Mouse (Mus musculus) megakaryocyte-erythroid progenitor cell, adult 5-6 weeks (primary cell): ENCODE measurements around the gene Zpr1. TPM values are rescaled to one million over a fixed set of nuclear protein-coding genes. Genes with fewer than 3 reads are reported as not detected.

Experiments used
- ATAC-seq: replicated peaks from 2 replicates; pipeline ENCODE4 v1.8.0; 2016; ENCODE audit warnings: mild to moderate bottlenecking, inconsistent platforms; ENCODE audit not compliant: severe bottlenecking, poor library complexity, low FRiP score, low TSS enrichment
- total RNA-seq, 2 experiments: library from RNA; stranded (forward) in 1 of 2; stranded (reverse) in 1 of 2; fragments of 200-1000, 215-1000 nt in 1 of 2; fragments of >200 nt in 1 of 2; fragmentation: Nextera tagmentation in 1 of 2; gene quantifications; 2 replicates each; pipeline ENCODE4 v1.2.3; 2014 to 2017

The Zpr1 gene
- total RNA-seq, 2 experiments from 2014 or later = 44.6 to 74.5 TPM

DNA sequence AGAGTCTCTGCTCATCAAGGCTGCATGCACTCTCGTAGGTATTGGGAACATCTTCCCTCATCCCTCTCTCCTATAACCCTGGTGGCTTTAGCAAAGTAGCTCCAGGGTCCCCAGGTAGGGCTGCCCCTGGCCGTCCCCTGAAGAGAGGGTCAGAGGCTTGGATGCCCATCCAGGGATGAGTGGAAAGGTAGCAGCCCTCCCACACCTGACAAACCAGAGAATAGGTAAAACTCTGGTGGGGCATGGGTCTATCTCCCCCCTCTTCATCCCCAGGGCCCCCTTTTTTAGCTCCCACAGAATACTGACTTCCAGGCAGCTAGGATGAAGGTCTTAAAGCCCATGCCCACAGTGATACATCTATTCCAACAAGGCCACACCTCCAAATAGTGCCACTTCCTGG, 47.6 kb downstream of the Zpr1 start:
- no peak for ATAC-seq

- ATAC-seq = no peak
Observed at GRCm38 (mm10) chr9:46326694-46327405, 54.0 kb downstream of the Zpr1 start.

DNA sequence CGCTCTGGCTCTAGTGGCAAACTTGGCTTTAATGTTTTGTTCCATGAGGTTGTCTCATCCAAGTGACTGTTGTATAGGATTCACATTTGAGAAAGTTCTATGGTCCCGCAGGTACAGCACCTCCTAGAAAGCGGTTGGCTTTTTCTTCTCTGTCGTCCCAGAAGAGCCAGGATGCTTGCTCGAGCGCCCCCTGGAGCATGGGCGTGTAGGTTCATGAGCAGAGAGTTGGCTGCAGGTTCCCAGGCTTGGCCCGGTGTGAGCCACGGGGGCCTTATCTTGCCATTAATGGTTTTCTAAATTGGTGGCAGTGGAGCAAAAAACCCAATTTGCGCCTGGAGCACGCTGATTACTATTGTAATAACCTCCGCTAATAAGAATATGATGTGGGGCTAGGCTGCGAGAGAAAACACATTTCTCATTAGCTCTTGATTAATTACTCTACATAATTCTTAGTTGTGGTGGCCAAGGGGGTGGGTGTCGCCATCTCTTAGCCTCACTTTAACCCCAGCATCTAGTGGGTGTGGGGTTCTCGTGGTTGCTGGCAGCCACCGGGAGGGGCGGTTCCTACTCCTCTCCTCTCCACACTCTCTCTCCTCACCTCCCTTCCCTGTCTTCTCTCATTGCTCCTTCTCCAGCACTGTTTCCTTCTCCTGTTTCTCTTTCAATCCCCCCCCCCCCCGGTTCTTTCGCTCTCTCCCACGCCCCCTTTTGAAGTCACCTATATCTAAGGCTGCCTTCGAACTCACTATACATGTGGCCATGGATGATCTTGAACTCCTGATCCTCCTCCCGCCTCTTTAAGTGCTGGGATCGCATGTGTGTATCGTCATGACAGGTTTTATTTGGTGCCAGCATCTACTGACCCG, 55.1 kb downstream of the Zpr1 start:
- 0 out of 2 replicates have a peak, but pooled peaks have one; percentile 42 for ATAC-seq

DNA sequence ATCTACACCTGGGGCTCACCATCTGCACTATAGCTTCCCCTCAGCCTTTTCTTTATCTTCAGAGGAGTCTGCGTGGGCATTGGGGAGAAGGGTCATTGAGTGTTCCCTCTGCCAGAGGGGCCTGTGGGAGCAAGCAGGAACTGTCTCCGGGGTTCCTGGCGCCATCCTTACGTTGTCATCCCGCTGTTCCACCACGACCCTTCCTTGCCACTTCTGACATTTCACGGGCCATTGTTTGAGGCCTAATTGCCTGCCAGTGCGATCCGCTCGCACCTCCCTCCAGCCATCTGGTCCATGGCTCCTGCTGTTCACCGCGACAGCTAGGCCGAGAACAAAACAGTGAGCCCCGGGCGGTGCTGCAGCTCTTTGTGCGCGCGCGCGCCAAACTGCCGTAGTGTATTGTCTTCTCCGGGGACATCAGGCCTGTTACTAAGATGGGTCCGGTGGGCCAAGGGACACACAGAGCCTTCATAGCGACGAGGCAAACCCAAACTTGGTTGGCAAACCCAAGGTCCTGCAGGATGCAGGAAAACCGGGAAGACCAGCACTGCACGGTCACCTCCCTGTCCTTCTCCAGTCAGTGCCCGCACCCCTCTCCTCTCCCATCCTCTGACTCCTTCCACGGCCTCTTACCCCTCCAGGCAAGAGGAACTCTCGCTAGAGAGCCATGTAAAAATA, 55.8 kb downstream of the Zpr1 start:
- no peak for ATAC-seq

DNA sequence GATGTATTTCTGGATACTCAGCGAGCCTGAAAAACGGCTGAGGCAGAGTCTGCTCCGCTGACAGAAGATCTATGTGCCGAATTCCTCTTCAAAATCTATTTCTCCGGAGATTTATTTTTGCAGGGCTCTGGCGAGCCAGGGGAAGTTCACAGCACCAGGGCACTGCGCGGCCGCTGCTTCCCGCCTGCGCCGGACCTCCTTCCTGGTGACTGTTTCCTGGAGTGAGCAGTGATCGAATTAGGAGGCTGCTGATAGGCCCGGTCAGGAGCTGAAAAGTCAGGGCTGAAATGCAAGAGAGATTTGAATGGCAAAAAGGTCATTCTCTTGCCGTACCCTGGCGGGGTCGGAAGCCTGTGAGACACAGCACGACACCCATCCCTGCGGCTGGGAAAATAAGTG, 56.4 kb downstream of the Zpr1 start:
- ATAC-seq = no peak

DNA sequence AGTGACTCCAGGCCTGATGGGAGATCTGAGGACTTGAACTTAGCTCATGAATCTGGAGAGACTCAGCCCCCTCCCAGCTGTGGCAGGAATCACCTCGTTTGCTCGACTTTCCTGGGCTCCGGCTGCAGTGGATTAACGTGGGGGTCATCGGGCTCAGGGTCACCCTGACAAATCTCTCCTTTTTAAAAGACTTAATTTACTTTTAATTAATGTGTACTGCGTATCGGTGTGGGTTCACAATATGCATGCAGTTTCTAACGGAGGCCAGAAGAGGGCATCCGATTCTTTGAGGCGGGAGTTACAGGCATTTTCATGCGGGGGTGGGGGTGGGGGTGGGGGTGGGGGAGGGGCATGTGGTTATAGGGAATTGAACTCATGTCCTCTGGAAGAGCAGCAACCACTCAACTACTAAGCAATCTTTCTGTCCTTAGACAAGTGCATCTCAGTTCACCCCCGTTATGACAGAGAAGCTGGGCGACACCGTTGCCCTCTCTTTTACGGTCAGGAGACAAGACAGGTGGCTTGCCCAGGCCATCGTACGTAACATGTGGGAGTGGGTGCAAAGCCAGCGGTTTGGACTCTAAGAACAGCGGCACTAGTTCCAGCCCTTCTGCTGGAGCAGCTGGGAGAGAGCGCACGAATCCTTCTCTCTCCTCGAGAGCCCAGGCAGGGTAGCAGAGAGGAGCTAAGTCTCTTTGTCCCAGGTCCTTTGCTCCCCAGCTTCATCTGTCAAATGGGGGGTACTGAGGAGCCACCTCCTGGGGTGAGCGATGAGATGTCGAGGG, 57.1 kb downstream of the Zpr1 start:
- ATAC-seq = no peak

DNA sequence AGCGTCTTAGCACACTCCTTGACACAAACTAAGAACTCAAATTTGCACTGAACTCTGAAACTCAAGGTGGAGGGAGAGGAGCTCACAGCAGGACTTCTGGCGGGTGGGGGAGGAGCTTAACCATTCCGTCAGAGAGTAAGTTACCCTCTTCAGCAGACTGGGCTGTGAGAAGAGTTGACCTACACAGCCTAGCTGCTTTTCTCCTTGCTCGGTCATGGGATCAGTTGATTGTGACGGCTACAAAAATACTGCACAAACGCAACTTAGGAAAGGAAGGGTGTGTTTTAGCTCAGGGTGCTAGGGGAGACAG, 57.7 kb downstream of the Zpr1 start:
- ATAC-seq = no peak

GRCm38 (mm10) chr9:46331301-46331700, 58.4 kb downstream of the Zpr1 start:
- no peak for ATAC-seq

Other genes with a start within 250 kb of the Zpr1 start
- gene Apoa1, start 44.5 kb upstream of the Zpr1 start, total RNA-seq (2014; fragmentation: Nextera tagmentation) = 0.49 TPM in 1 of 2 replicates, not detected in the other
- gene Apoa1, start 44.5 kb upstream of the Zpr1 start, total RNA-seq (2017) = not detected in 2 replicates
- not detected in 2 replicates for gene Apoc3, start 37.4 kb upstream of the Zpr1 start, total RNA-seq (2014; fragmentation: Nextera tagmentation)
- not detected in 2 replicates for gene Apoc3, start 37.4 kb upstream of the Zpr1 start, total RNA-seq (2017)
- not detected in 2 replicates for gene Apoa4, start 32.4 kb upstream of the Zpr1 start, total RNA-seq (2014; fragmentation: Nextera tagmentation)
- not detected in 2 replicates for gene Apoa4, start 32.4 kb upstream of the Zpr1 start, total RNA-seq (2017)
- gene Apoa5, start 4.4 kb upstream of the Zpr1 start, total RNA-seq (2014; fragmentation: Nextera tagmentation) = not detected in 2 replicates
- not detected in 2 replicates for gene Apoa5, start 4.4 kb upstream of the Zpr1 start, total RNA-seq (2017)
- gene Bud13, start 9.9 kb downstream of the Zpr1 start, total RNA-seq (2014; fragmentation: Nextera tagmentation) = 14.0 and 18.1 TPM in 2 replicates
- 13.8 and 16.0 TPM in 2 replicates for gene Bud13, start 9.9 kb downstream of the Zpr1 start, total RNA-seq (2017)
- gene 4931429L15Rik, start 46.9 kb downstream of the Zpr1 start, total RNA-seq (2014; fragmentation: Nextera tagmentation) = not detected in 2 replicates
- gene 4931429L15Rik, start 46.9 kb downstream of the Zpr1 start, total RNA-seq (2017) = not detected in 2 replicates